Comparison of ENCODE assay signal across 13 mouse cellular contexts in genomic region chr16:33680816-33681215, GRCm38 (mm10). TPM values are rescaled to one million over a fixed set of nuclear protein-coding genes. Genes with fewer than 3 reads are reported as not detected.
DNase-seq lines count a peak whose midpoint lies in the region; ATAC-seq and TF ChIP-seq lines count a peak whose summit lies in the region.
"Had no signal": no experiment of that assay in that cellular context is flagged by ENCODE, and none has a peak within 500 bp of the region (broad histone marks: within the 10 kb centered on the region; RNA-seq: fewer than 3 reads in every experiment).

No protein-coding gene starts in this region.

- WGBS in kidney, embryonic 15.5 days, result 61% methylated on average over 10 of the region's 10 CpGs

- 0 out of 2 replicates have a peak, but pooled peaks cover under 1% of the 10 kb centered on the region for H3K27me3 ChIP-seq in kidney, embryonic 15.5 days
- H3K27me3 ChIP-seq: embryonic facial prominence, embryonic 12.5 days; stomach, embryonic 15.5 days had no signal

- H3K4me2 ChIP-seq in kidney, embryonic 15.5 days, result no peak overlapping the region
- H3K4me2 ChIP-seq: embryonic facial prominence, embryonic 12.5 days; stomach, embryonic 15.5 days had no signal

- no peak; the same call in 1 of the 2 replicates for TF ChIP-seq CTCF in left cerebral cortex, adult 2 months (IDR thresholded peaks at IDR 0.05)

- H3K9ac ChIP-seq in kidney, embryonic 15.5 days, result no peak overlapping the region
- H3K9ac ChIP-seq: embryonic facial prominence, embryonic 12.5 days; stomach, embryonic 15.5 days had no signal

- peak overlapping the region; percentile 45 for H3K27ac ChIP-seq in left cerebral cortex, adult 2 months
- 0 out of 2 replicates have a peak overlapping the region, but pooled peaks have one; percentile 18 for H3K27ac ChIP-seq in kidney, embryonic 15.5 days
- H3K27ac ChIP-seq: embryonic facial prominence, embryonic 12.5 days; stomach, embryonic 15.5 days had no signal

- no peaks in the 10 kb centered on the region for H3K9me3 ChIP-seq in kidney, embryonic 15.5 days (replicated peaks)
- H3K9me3 ChIP-seq: embryonic facial prominence, embryonic 12.5 days; stomach, embryonic 15.5 days had no signal

- intact Hi-C loops in left cerebral cortex, adult 2 months (cut with DNase I), result loop anchor here (5.0 kb wide), 1 partner anchor 99 kb away; no protein-coding TSS in a partner anchor

- H3K4me1 ChIP-seq in kidney, embryonic 15.5 days, result peaks cover 30% of the 10 kb centered on the region

- no peak overlapping the region for H3K4me3 ChIP-seq in left cerebral cortex, adult 2 months
- H3K4me3 ChIP-seq in kidney, embryonic 15.5 days (replicated peaks), result no peak overlapping the region
- H3K4me3 ChIP-seq: embryonic facial prominence, embryonic 12.5 days; megakaryocyte, embryonic 14.5 days; stomach, embryonic 15.5 days had no signal

- no peaks in the 10 kb centered on the region for H3K36me3 ChIP-seq in kidney, embryonic 15.5 days
- H3K36me3 ChIP-seq: embryonic facial prominence, embryonic 12.5 days; stomach, embryonic 15.5 days had no signal

- no peak for ATAC-seq in kidney, embryonic 15.5 days (replicated peaks; ENCODE audit: low FRiP score)

- no peak for DNase-seq in left cerebral cortex, adult 2 months (ENCODE audit: extremely low spot score in 1 of 2, low spot score in 2 of 2)
- no peak for DNase-seq in left cerebral cortex, adult 18-20 months (ENCODE audit: low spot score in 2 of 2)
- peak; percentile 83 for DNase-seq in heart, adult 8-10 months (ENCODE audit: low spot score)
- peak; percentile 67 for DNase-seq in lung, postnatal 25 days (ENCODE audit: low spot score)
- DNase-seq in adrenal gland, adult 2 months, result no peak
- DNase-seq in right cerebral cortex, postnatal 4 days, result no peak
- DNase-seq: adrenal gland, adult 8-10 months; cerebellum, adult 2 months; right cerebral cortex, postnatal 25 days had no signal

RNA-seq across cellular contexts. Expression of gene Heg1, which starts 3.4 kb away (rescaled TPM):
- 10 to 100 TPM; 31.0 to 35.5 TPM for total RNA-seq in left cerebral cortex, adult 2 months (2021)
- 10 to 100 TPM; 25.0 to 25.2 TPM for total RNA-seq in left cerebral cortex, adult 18-20 months (2021)
- total RNA-seq in heart, adult 8-10 months (2022), result 100 to 1,000 TPM; 122 to 159 (median 140) TPM
- polyA plus RNA-seq in kidney, embryonic 15.5 days (2015; fragmentation: Nextera tagmentation; extraction: Ambion mirVana), result 18.4 and 19.9 TPM in 2 replicates
- total RNA-seq in adrenal gland, adult 2 months (2021), result 10 to 100 TPM; 51.5 to 80.5 TPM
- polyA plus RNA-seq in adrenal gland, adult 2 months (2012; rRNA removed), result 25.3 and 32.6 TPM in 2 replicates

Comparison
In these comparisons a context has a peak if more than half of its experiments do, and no peak if none do; other contexts are left out.
1. DNase-seq: peak in heart, adult 8-10 months (single experiment) and lung, postnatal 25 days (single experiment); none in left cerebral cortex, adult 2 months (0 of 2), left cerebral cortex, adult 18-20 months (0 of 2), adrenal gland, adult 2 months (single experiment) and right cerebral cortex, postnatal 4 days (single experiment).